Mouse (Mus musculus) Muller cell, postnatal 12 days (primary cell): Measurements from ENCODE around the gene Pomc.
"Not testable (repeated sequence)": the region's sequence is repeated elsewhere in the genome, so short reads cannot be mapped to it uniquely, and the experiment has no call there.

Source experiments
- DNase-seq: peaks from one replicate; pipeline ENCODE4 v3.0.0-alpha.2; 2015; ENCODE audit errors: inconsistent ontology term

Gene Pomc

GRCm38 (mm10) chr12:3954651-3955050 is at the start of gene Pomc:
Pomc (plus strand) TSS chr12:3954951.
- no peak for DNase-seq

DNA sequence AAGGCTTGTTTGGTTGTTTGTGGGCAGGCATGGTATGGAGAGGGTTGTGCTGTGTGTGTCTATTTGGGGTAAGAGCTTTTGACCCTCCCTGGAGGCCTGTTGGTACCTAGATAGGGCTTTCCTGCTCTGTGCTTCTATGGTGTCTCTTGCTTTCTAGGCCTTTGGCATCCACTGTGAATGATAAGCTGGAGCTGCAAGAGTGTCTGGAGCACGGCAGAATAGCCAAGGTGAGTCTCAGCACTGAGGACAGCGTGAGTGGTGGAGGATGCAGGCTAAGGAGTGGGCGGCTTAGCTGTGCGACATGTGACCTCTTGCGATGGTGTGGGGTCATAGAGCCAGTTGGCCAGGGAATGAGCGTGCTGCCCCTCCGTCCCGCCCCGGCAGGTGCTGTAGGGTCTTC is 49.3 kb upstream of the Pomc start:
- no peak for DNase-seq

- no peak for DNase-seq
These were observed 48.4 kb upstream of the Pomc start for GRCm38 (mm10) chr12:3906308-3906707.

- DNase-seq = no peak
These were observed 47.7 kb upstream of the Pomc start for GRCm38 (mm10) chr12:3907008-3907407.

DNA sequence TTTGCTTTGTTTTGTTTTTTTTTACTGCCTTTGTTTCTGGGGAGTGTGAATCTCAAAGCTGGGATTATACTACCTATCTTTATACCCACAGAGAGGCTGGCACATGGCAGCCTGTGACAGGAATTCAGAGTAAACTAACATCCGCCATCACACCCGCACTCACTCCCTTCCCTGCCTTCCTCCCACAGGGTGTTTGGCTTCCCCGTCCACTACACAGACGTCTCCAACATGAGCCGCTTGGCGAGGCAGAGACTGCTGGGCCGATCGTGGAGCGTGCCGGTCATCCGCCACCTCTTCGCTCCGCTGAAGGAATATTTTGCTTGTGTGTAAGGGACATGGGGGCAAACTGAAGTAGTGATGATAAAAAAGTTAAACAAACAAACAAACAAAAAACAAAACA is 47.3 kb upstream of the Pomc start:
- DNase-seq = no peak

DNA sequence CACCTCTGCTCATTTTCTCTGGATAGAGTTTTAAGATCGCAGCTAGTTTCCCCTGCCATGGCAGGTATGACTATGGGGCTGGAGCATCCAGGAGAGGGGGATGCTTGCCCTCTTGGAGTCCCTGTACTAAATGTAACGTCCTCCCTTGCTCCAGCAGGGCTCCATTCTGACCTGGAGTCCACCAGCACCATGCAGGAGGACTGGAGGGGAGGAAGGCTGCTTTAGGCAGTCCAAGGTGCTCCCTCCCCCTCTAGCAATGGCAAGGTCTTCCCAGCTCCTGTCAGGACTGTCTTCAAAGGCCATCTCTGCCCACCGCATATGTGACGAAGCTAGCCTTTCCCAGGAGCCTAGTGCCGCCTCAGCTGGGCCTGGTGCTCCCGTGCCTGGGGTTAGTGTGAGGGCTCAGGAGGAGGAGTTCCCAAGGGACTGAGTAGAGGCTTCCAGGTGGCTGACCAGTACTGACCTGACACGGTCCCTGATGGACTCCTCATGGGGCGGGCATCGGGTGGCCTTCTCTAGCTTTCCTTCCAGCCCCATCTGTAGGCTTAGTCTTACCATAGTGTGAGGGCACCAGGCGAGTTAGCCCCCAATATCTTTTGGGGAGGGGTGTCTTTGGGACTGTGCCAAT is 44.2 kb upstream of the Pomc start:
- no peak for DNase-seq

GRCm38 (mm10) chr12:3911831-3912348 is 42.9 kb upstream of the Pomc start:
- no peak for DNase-seq

GRCm38 (mm10) chr12:3915852-3916251 is 38.9 kb upstream of the Pomc start:
- DNase-seq = no peak

GRCm38 (mm10) chr12:3917668-3918341 is 36.9 kb upstream of the Pomc start:
- no peak for DNase-seq

DNA sequence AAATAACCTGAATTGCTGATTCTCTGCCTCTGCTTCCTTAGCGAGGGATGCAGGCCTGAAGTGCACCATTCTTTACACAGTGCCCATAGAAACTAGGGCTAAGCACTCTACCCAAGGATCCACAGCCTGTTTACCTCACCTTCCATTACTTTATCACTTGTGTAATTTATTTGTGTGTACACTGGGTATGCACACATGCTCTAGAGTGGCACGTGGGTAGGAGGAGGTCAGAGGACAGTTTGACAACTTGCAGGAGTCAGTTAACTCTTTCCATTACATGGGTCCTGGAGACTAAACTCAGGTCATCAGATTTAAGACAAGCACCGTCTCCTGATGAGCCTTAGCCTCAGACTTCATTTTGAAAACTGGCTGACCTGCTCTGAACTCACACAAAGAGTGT is 36.2 kb upstream of the Pomc start:
- no peak for DNase-seq

DNA sequence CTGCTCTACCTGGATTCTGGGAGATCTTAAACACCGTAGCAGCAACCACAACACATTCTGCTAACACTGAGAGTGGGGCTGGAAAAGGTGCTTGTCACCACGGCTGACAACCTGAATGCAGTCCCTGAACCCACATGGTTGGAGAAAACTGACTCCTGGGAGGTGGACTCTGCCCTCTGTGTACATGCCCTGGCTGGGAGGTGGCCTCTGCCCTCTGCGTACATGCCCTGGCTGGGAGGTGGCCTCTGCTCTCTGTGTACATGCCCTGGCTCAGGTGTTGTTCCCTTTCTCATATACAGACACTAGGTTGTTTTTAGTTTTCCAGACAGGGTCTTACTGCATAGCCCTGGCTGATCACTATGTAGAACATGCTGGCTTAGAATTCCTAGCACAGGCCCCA is 35.3 kb upstream of the Pomc start:
- DNase-seq = no peak

GRCm38 (mm10) chr12:3926127-3926526 is 28.6 kb upstream of the Pomc start:
- DNase-seq = peak; percentile 32

DNA sequence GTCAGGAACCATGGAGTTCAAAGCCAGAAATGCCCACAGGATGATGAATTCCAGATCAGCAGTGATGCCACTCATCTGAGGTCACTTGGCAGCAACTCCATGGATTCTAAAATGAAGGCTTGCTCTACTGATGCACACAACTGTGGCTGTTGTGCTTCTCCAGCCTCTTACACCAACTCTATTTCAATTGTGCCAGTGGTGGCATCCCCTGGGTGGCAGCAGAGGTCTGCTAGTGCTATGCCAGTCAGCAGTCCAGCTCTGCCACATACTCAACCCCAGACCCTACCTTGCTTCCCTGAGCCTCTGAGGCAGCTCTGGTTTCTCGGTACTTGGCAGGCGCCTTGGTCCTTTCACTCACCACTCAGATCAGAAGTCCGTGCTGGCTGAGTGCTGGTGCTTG is 25.9 kb upstream of the Pomc start:
- DNase-seq = peak; percentile 97

DNA sequence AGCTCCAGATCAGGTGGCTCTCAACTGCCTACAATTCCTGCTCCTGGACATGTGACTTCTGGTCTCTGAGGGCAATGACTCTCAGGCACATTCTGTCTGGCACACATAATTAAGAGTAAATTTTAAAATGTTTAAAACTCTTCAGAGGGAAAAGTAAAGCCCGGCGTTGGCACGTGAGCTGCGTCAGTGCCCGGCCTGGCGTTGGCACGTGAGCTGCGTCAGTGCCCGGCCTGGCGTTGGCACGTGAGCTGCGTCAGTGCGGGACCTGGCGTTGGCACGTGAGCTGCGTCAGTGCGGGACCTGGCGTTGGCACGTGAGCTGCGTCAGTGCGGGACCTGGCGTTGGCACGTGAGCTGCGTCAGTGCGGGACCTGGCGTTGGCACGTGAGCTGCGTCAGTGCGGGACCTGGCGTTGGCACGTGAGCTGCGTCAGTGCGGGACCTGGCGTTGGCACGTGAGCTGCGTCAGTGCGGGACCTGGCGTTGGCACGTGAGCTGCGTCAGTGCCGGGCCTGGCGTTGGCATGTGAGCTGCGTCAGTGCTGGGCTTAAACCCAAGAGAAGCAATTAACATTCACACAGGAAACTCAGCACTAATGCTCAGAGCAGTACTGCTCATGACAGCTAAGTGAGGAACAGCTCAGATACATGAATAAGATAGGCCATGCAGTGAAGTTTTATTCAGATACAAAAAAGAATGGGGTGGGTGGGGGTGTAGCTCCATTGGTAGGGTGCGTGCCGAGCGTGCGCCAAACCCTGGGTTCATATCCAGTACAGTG is 24.5 kb upstream of the Pomc start:
- not testable (repeated sequence) for DNase-seq

DNA sequence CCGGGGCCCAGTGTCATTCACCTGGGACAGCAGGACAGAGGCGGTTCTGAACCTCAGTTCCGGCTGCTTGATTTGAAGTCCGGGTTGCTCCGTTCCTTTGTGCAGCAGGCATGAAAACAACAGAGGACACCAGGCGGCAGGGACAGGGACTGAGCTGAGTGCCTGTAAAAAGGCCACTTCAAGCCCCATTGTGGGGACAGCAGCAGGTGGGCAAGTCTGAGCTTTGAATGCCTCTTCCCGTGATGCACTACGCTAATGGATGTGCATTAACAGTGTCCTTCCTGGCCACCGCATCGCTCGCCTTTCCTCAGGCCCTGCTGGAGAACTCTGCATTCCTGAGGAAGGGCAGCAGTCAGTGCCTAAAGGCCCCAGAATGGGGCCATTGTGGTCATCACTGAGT is 12.7 kb upstream of the Pomc start:
- DNase-seq = peak; percentile 11

DNA sequence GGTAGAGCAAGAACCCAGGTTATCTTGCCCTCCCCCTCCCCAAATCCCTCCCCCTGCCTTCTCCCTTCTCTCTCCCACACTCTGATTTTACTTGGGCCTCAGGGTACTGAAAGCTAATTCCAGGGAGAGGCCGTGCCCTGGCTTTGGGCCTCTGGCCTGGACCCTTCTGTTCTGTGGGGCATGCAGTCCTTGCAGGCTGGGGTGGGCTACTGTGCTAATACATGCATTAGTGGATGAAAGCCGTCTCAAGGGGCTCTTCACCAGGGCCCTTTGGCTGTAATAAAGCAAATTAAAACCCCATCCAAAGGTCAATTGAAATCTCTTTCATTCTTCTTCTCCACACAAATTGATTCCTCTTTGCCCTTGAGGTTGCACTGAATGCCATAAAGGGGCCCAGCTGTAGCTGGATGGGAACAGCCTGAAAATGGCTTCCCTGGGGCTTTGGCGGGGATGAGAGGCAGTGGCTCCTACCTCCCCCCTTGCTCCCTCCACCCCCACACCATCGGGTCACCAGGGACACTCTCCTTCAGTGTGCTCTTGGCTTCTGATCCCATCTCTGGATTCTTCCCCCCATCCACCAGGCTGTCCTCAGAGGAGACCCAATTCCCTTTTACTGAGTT is 10.2 kb upstream of the Pomc start:
- no peak for DNase-seq

DNA sequence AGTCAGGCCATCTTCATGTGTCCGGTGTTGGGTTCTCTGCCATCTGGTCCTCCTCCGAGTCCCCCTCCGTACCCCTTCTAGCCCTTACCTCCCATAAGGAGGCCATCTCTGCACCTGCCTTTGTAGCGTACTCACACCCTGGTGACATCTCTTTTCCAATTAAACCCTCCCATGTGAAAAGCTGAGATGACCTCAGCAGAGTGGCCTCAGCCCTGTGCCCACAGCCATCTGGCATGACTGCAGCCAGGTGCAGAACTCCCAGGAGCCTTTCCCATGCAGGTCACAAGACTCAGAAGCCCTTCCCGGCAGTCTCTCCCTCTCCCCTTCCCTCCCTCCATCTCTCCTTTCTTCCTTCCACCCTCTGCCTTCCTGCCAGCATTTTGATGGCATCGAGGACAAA is 7.2 kb upstream of the Pomc start:
- no peak for DNase-seq

- DNase-seq = peak; percentile 23
These were observed 620 bp downstream of the Pomc start for GRCm38 (mm10) chr12:3955371-3955770.

- no peak for DNase-seq
These were observed 1.6 kb downstream of the Pomc start for GRCm38 (mm10) chr12:3956351-3956750.

GRCm38 (mm10) chr12:3959791-3960543 is 5.2 kb downstream of the Pomc start:
- peak; percentile 80 for DNase-seq

DNA sequence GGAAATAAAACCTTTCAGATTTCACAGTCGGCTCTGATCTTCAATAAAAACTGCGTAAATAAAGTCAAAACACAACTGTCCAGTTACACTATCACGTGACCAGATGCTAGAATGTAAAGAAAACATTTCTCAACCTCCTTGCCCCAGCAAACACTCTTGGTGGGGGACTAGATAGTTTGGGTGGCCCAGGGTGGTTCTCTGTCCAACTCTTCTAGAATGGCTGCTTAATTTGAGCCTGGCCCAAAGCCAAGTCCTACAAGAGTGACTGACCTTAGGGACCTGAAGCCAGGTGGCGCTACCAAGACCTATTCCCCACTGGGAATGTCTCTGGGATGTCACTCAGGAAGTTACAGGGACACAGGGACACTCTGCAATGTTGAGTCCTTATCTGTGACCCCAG is 5.8 kb downstream of the Pomc start:
- no peak for DNase-seq

DNA sequence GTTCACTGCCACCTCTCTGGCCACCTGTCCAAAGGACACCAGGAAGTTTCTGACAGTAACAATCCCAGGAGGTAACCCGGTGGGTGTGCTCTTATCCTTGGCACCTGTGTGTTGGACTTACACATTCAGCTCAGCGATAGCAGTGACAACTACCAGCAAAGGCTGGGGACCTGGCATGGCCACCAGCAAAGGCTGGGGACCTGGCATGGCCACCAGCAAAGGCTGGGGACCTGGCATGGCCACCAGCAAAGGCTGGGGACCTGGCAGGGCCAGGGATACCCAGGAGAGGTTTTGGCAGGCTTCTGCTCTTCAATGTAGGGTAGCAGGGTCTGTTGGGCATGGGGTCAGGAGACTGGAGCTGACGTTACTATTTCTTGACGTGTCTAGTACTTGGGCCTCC is 12.4 kb downstream of the Pomc start:
- no peak for DNase-seq
